Mouse (Mus musculus) limb, embryonic 14.5 days (tissue): ENCODE measurements around the gene Rer1. TPM values are rescaled to one million over a fixed set of nuclear protein-coding genes. Genes with fewer than 3 reads are reported as not detected.

Experiments
- ATAC-seq: fragments of 200-750 bp; cut with Nextera tagmentation; 2 replicates; pipeline ENCODE4 v1.8.0; 2017; ENCODE audit warnings: low read depth, moderate number of reproducible peaks, moderate TSS enrichment; ENCODE audit not compliant: low FRiP score
- DNase-seq: peaks from one replicate; pipeline ENCODE4 v3.0.0-alpha.2; 2015; ENCODE audit warnings: low spot score
- H3K27ac ChIP-seq: fragments of 300-500 bp; sonication (generic); replicated peaks from 2 replicates; pipeline ENCODE4 v1.5.1; 2014; ENCODE audit warnings: low read depth, mild to moderate bottlenecking, low read length, moderate library complexity, mixed read lengths
- H3K27me3 ChIP-seq: fragments of 300-500 bp; sonication (generic); 2 replicates; pipeline ENCODE4 v1.6.1; 2014; ENCODE audit warnings: low read length, mixed read lengths; ENCODE audit not compliant: control insufficient read depth, insufficient read depth
- H3K36me3 ChIP-seq: fragments of 300-500 bp; sonication (generic); 2 replicates; pipeline ENCODE4 v1.6.1; 2014; ENCODE audit warnings: mild to moderate bottlenecking, low read length, moderate library complexity, mixed read lengths; ENCODE audit not compliant: control insufficient read depth, insufficient read depth
- H3K4me1 ChIP-seq: fragments of 300-500 bp; sonication (generic); 2 replicates; pipeline ENCODE4 v1.6.1; 2014; ENCODE audit warnings: antibody characterized with exemption, low read length, mixed read lengths; ENCODE audit not compliant: control insufficient read depth, insufficient read depth
- H3K4me2 ChIP-seq: fragments of 300-500 bp; sonication (generic); replicated peaks from 2 replicates; pipeline ENCODE4 v1.6.1; 2014; ENCODE audit warnings: low read depth, mild to moderate bottlenecking, low read length, moderate library complexity; ENCODE audit not compliant: severe bottlenecking
- H3K4me3 ChIP-seq: fragments of 300-500 bp; sonication (generic); replicated peaks from 2 replicates; pipeline ENCODE4 v1.5.1; 2014; ENCODE audit warnings: low read length
- H3K9ac ChIP-seq: fragments of 300-500 bp; sonication (generic); 2 replicates; pipeline ENCODE4 v1.6.1; 2014; ENCODE audit warnings: mild to moderate bottlenecking, low read depth, low read length, moderate library complexity; ENCODE audit not compliant: severe bottlenecking
- H3K9me3 ChIP-seq: fragments of 300-500 bp; sonication (generic); 2 replicates; pipeline ENCODE4 v1.6.1; 2016; ENCODE audit warnings: low read length; ENCODE audit not compliant: control insufficient read depth
- POLR2A ChIP-seq: fragments of 200-500 bp; IDR thresholded peaks from 2 replicates; pipeline ENCODE4 v1.8.0; 2012; ENCODE audit warnings: inconsistent platforms, mild to moderate bottlenecking, moderate library complexity, borderline replicate concordance; ENCODE audit not compliant: insufficient read depth, insufficient read length; ENCODE audit errors: extremely low read depth
- WGBS: fragments of 180-500 bp; shearing (Covaris S2); extraction: QIAGEN DNeasy Blood & Tissue Kit; methylation state at CpG from one replicate; pipeline ENCODE4 v1.1.7; 2014; 5-methylcytosine and 5-hydroxymethylcytosine counted together
- polyA plus RNA-seq, 2 experiments: library from polyadenylated mRNA; depleted of rRNA in 1 of 2; stranded (reverse) in 1 of 2; unstranded in 1 of 2; fragments of >200 nt; fragmentation: Nextera tagmentation in 1 of 2; extraction: Ambion mirVana in 1 of 2; gene quantifications; 2 replicates each; pipeline versions ENCODE4 v1.2.1 to v1.2.3; 2012 to 2014

Rer1 gene
- polyA plus RNA-seq, 2 experiments, result 129 to 175 TPM

GRCm38 (mm10) chr4:155090688-155091449 is 4.7 kb upstream of the Rer1 start:
- Histone ChIP-seq H3K4me2 (no peak overlapping the region), H3K27me3 (no peaks in the 10 kb centered on the region), H3K36me3 (peaks cover 18% of the 10 kb centered on the region), H3K27ac (no peak overlapping the region), H3K9ac (no peak overlapping the region), H3K4me1 (peaks cover 12% of the 10 kb centered on the region), H3K9me3 (no peaks in the 10 kb centered on the region), H3K4me3 (no peak overlapping the region)
- DNase-seq (no peak), ATAC-seq (no peak)
- 93% methylated on average over 13 of the region's 13 CpGs for WGBS
- no peak for TF ChIP-seq POLR2A

- DNase-seq (no peak), ATAC-seq (no peak)
- H3K4me3 ChIP-seq, result no peak overlapping the region
- H3K27ac ChIP-seq, result no peak overlapping the region
- WGBS, result 96% methylated on average over 4 of the region's 4 CpGs
- H3K27me3 ChIP-seq, result no peaks in the 10 kb centered on the region
- no peaks in the 10 kb centered on the region for H3K9me3 ChIP-seq
- H3K9ac ChIP-seq, result no peak overlapping the region
- no peak for TF ChIP-seq POLR2A
- H3K4me1 ChIP-seq, result peaks cover 12% of the 10 kb centered on the region
- peaks cover 18% of the 10 kb centered on the region for H3K36me3 ChIP-seq
- H3K4me2 ChIP-seq, result no peak overlapping the region
These were observed 4.0 kb upstream of the Rer1 start for GRCm38 (mm10) chr4:155090147-155090546.

GRCm38 (mm10) chr4:155089241-155089640 is 3.1 kb upstream of the Rer1 start:
- no peak for DNase-seq
- no peak for ATAC-seq
- 90% methylated on average over 5 of the region's 5 CpGs for WGBS

GRCm38 (mm10) chr4:155085206-155086107 is 725 bp downstream of the Rer1 start:
- H3K36me3 ChIP-seq, result peaks cover 38% of the 10 kb centered on the region
- H3K4me2 ChIP-seq, result peak overlapping the region; percentile 83
- no peaks in the 10 kb centered on the region for H3K9me3 ChIP-seq
- H3K4me3 ChIP-seq, result peak overlapping the region; percentile 92
- TF ChIP-seq POLR2A, result no peak
- no peak for DNase-seq
- H3K4me1 ChIP-seq, result peaks cover 18% of the 10 kb centered on the region
- H3K27ac ChIP-seq, result peak overlapping the region; percentile 91
- peak overlapping the region; percentile 91 for H3K9ac ChIP-seq
- peak; percentile 53; the same call in 1 of the 2 replicates for ATAC-seq
- H3K27me3 ChIP-seq, result no peaks in the 10 kb centered on the region
- WGBS, result 7% methylated on average over 30 of the region's 35 CpGs

More at GRCm38 (mm10) chr4:155089241-155089640, 3.1 kb upstream of the Rer1 start:
- H3K4me2 ChIP-seq, result no peak overlapping the region
- H3K4me3 ChIP-seq, result no peak overlapping the region
- no peaks in the 10 kb centered on the region for H3K9me3 ChIP-seq
- TF ChIP-seq POLR2A, result no peak
- H3K4me1 ChIP-seq, result peaks cover 18% of the 10 kb centered on the region
- no peak overlapping the region for H3K9ac ChIP-seq
- H3K27me3 ChIP-seq, result no peaks in the 10 kb centered on the region
- H3K27ac ChIP-seq, result no peak overlapping the region
- H3K36me3 ChIP-seq, result peaks cover 18% of the 10 kb centered on the region

GRCm38 (mm10) chr4:155084351-155084750 is 1.8 kb downstream of the Rer1 start:
- H3K4me2 ChIP-seq, result 0 out of 2 replicates have a peak overlapping the region, but pooled peaks have one; percentile 83
- H3K4me3 ChIP-seq, result no peak overlapping the region
- no peak overlapping the region for H3K9ac ChIP-seq
- 94% methylated on average over 7 of the region's 7 CpGs for WGBS
- H3K36me3 ChIP-seq, result peaks cover 45% of the 10 kb centered on the region
- no peak for TF ChIP-seq POLR2A
- DNase-seq (no peak), ATAC-seq (no peak)
- no peaks in the 10 kb centered on the region for H3K9me3 ChIP-seq
- H3K27ac ChIP-seq, result no peak overlapping the region
- H3K4me1 ChIP-seq, result peaks cover 18% of the 10 kb centered on the region
- no peaks in the 10 kb centered on the region for H3K27me3 ChIP-seq
